Mouse (Mus musculus): ENCODE measurements at regions not wholly inside any gene's neighbourhood (a gene's known extent, or its start where the extent isn't known, plus 50 kb on each side); places are given as distances from the start of the nearest gene placed in this dataset.

- Histone ChIP-seq H3K36me3 (ENCODE audit: control insufficient read depth, insufficient read depth, low read length, poor library complexity, severe bottlenecking) (no peaks in the 10 kb centered on the region), H3K9me3 (replicated peaks; ENCODE audit: control insufficient read depth, insufficient read depth, low read length, poor library complexity, severe bottlenecking) (no peaks in the 10 kb centered on the region), H3K4me3 (ENCODE audit: low read depth, low read length) (no peak overlapping the region), H3K27ac (ENCODE audit: insufficient read depth, low read length) (no peak overlapping the region), H3K4me1 (ENCODE audit: control insufficient read depth, insufficient read depth, low read length) (no peaks in the 10 kb centered on the region), H3K9ac (ENCODE audit: low read depth, poor library complexity, severe bottlenecking) (no peak overlapping the region), H3K27me3 (ENCODE audit: control insufficient read depth, insufficient read depth, low read length, poor library complexity, severe bottlenecking) (no peaks in the 10 kb centered on the region)
- TF ChIP-seq EP300 (IDR thresholded peaks at IDR 0.05; ENCODE audit: insufficient read depth, low read depth, low read length) = no peak
- TF ChIP-seq POLR2A (IDR thresholded peaks at IDR 0.05; ENCODE audit: insufficient read depth, low read length) = no peak
- no peak for TF ChIP-seq CTCF (IDR thresholded peaks at IDR 0.05; ENCODE audit: low read depth, low read length)
Measured at GRCm38 (mm10) chr10:17431068-17431467, 291.9 kb upstream of the Cited2 start.

GRCm38 (mm10) chr10:17434098-17434497 lies 288.9 kb upstream of the Cited2 start:
- H3K9me3 ChIP-seq (replicated peaks; ENCODE audit: control insufficient read depth, insufficient read depth, low read length, poor library complexity, severe bottlenecking) = no peaks in the 10 kb centered on the region
- no peak overlapping the region for H3K9ac ChIP-seq (ENCODE audit: low read depth, poor library complexity, severe bottlenecking)
- H3K4me3 ChIP-seq (ENCODE audit: low read depth, low read length) = no peak overlapping the region
- no peaks in the 10 kb centered on the region for H3K36me3 ChIP-seq (ENCODE audit: control insufficient read depth, insufficient read depth, low read length, poor library complexity, severe bottlenecking)
- H3K27ac ChIP-seq (ENCODE audit: insufficient read depth, low read length) = no peak overlapping the region
- H3K27me3 ChIP-seq (ENCODE audit: control insufficient read depth, insufficient read depth, low read length, poor library complexity, severe bottlenecking) = no peaks in the 10 kb centered on the region
- TF ChIP-seq POLR2A (IDR thresholded peaks at IDR 0.05; ENCODE audit: insufficient read depth, low read length) = no peak
- no peak for TF ChIP-seq EP300 (IDR thresholded peaks at IDR 0.05; ENCODE audit: insufficient read depth, low read depth, low read length)
- TF ChIP-seq CTCF (IDR thresholded peaks at IDR 0.05; ENCODE audit: low read depth, low read length) = no peak
- H3K4me1 ChIP-seq (ENCODE audit: control insufficient read depth, insufficient read depth, low read length) = no peaks in the 10 kb centered on the region

GRCm38 (mm10) chr10:17450240-17450639 lies 272.8 kb upstream of the Cited2 start:
- Histone ChIP-seq H3K4me1 (ENCODE audit: control insufficient read depth, insufficient read depth, low read length) (no peaks in the 10 kb centered on the region), H3K36me3 (ENCODE audit: control insufficient read depth, insufficient read depth, low read length, poor library complexity, severe bottlenecking) (no peaks in the 10 kb centered on the region), H3K9ac (ENCODE audit: low read depth, poor library complexity, severe bottlenecking) (no peak overlapping the region), H3K4me3 (ENCODE audit: low read depth, low read length) (no peak overlapping the region), H3K27me3 (ENCODE audit: control insufficient read depth, insufficient read depth, low read length, poor library complexity, severe bottlenecking) (no peaks in the 10 kb centered on the region), H3K9me3 (replicated peaks; ENCODE audit: control insufficient read depth, insufficient read depth, low read length, poor library complexity, severe bottlenecking) (no peaks in the 10 kb centered on the region), H3K27ac (ENCODE audit: insufficient read depth, low read length) (no peak overlapping the region)
- TF ChIP-seq POLR2A (IDR thresholded peaks at IDR 0.05; ENCODE audit: insufficient read depth, low read length) (no peak), EP300 (IDR thresholded peaks at IDR 0.05; ENCODE audit: insufficient read depth, low read depth, low read length) (no peak), CTCF (IDR thresholded peaks at IDR 0.05; ENCODE audit: low read depth, low read length) (no peak)

DNA sequence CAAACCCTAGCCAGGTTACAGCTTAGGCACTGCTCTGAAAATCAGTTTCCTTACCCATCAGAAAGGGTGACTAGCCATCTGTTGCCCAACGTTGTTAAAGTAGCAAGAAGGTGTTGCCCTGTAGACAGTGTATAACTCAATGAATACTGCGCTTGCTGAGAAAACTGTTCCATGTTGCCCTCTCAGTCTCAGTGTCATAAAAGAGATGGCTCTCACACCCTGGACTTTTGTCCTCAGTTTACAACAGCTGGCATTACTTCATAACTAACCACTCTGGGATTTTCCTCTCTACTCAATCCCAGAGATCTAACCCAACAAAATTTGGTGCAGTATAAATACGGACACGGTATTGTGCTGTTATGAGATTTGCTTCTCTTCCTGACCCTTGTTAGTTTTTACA lies 252.1 kb upstream of the Cited2 start:
- Histone ChIP-seq H3K36me3 (ENCODE audit: control insufficient read depth, insufficient read depth, low read length, poor library complexity, severe bottlenecking) (no peaks in the 10 kb centered on the region), H3K9ac (ENCODE audit: low read depth, poor library complexity, severe bottlenecking) (no peak overlapping the region), H3K4me3 (ENCODE audit: low read depth, low read length) (no peak overlapping the region), H3K9me3 (replicated peaks; ENCODE audit: control insufficient read depth, insufficient read depth, low read length, poor library complexity, severe bottlenecking) (no peaks in the 10 kb centered on the region), H3K27me3 (ENCODE audit: control insufficient read depth, insufficient read depth, low read length, poor library complexity, severe bottlenecking) (no peaks in the 10 kb centered on the region), H3K4me1 (ENCODE audit: control insufficient read depth, insufficient read depth, low read length) (no peaks in the 10 kb centered on the region), H3K27ac (ENCODE audit: insufficient read depth, low read length) (no peak overlapping the region)
- TF ChIP-seq POLR2A (IDR thresholded peaks at IDR 0.05; ENCODE audit: insufficient read depth, low read length) (no peak), EP300 (IDR thresholded peaks at IDR 0.05; ENCODE audit: insufficient read depth, low read depth, low read length) (no peak), CTCF (IDR thresholded peaks at IDR 0.05; ENCODE audit: low read depth, low read length) (no peak)

DNA sequence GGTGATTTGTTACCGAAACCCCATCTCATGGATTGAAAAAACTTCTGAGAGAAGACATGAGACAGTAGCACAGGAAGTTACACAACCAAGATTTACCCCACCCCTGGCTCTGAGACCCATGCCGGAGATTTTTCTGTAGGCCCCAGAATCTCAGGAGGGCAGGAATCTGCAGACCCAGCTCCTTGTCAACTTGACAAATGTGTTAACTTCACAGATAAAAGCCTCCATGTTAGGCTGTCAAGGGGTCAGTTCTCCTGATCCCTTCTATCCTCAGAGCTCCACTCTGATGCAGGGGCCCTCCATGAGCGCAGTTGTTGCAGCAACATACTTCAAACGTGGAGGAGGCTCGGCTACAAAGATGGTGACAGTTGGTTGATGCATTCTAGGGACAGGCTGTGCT lies 250.5 kb upstream of the Cited2 start:
- TF ChIP-seq POLR2A (IDR thresholded peaks at IDR 0.05; ENCODE audit: insufficient read depth, low read length) (no peak), EP300 (IDR thresholded peaks at IDR 0.05; ENCODE audit: insufficient read depth, low read depth, low read length) (no peak), CTCF (IDR thresholded peaks at IDR 0.05; ENCODE audit: low read depth, low read length) (no peak)
- no peak overlapping the region for H3K27ac ChIP-seq (ENCODE audit: insufficient read depth, low read length)
- H3K36me3 ChIP-seq (ENCODE audit: control insufficient read depth, insufficient read depth, low read length, poor library complexity, severe bottlenecking) = no peaks in the 10 kb centered on the region

GRCm38 (mm10) chr10:17475976-17476375 lies 247.0 kb upstream of the Cited2 start:
- Histone ChIP-seq H3K4me1 (ENCODE audit: control insufficient read depth, insufficient read depth, low read length) (no peaks in the 10 kb centered on the region), H3K9me3 (replicated peaks; ENCODE audit: control insufficient read depth, insufficient read depth, low read length, poor library complexity, severe bottlenecking) (no peaks in the 10 kb centered on the region), H3K36me3 (ENCODE audit: control insufficient read depth, insufficient read depth, low read length, poor library complexity, severe bottlenecking) (no peaks in the 10 kb centered on the region), H3K4me3 (ENCODE audit: low read depth, low read length) (no peak overlapping the region), H3K27ac (ENCODE audit: insufficient read depth, low read length) (no peak overlapping the region), H3K9ac (ENCODE audit: low read depth, poor library complexity, severe bottlenecking) (no peak overlapping the region), H3K27me3 (ENCODE audit: control insufficient read depth, insufficient read depth, low read length, poor library complexity, severe bottlenecking) (no peaks in the 10 kb centered on the region)
- TF ChIP-seq EP300 (IDR thresholded peaks at IDR 0.05; ENCODE audit: insufficient read depth, low read depth, low read length) (no peak), CTCF (IDR thresholded peaks at IDR 0.05; ENCODE audit: low read depth, low read length) (no peak), POLR2A (IDR thresholded peaks at IDR 0.05; ENCODE audit: insufficient read depth, low read length) (no peak)

More for the DNA sequence above, 250.5 kb upstream of the Cited2 start:
- Histone ChIP-seq H3K4me3 (ENCODE audit: low read depth, low read length) (no peak overlapping the region), H3K4me1 (ENCODE audit: control insufficient read depth, insufficient read depth, low read length) (no peaks in the 10 kb centered on the region), H3K9ac (ENCODE audit: low read depth, poor library complexity, severe bottlenecking) (no peak overlapping the region), H3K27me3 (ENCODE audit: control insufficient read depth, insufficient read depth, low read length, poor library complexity, severe bottlenecking) (no peaks in the 10 kb centered on the region), H3K9me3 (replicated peaks; ENCODE audit: control insufficient read depth, insufficient read depth, low read length, poor library complexity, severe bottlenecking) (no peaks in the 10 kb centered on the region)

All from ES-Bruce4 (cell line).